Mouse (Mus musculus): ENCODE results near the gene Taar7f. TPM values are rescaled to one million over a fixed set of nuclear protein-coding genes. Genes with fewer than 3 reads are reported as not detected.

The Taar7f gene
- polyA plus RNA-seq (2014; fragmentation: Nextera tagmentation; extraction: Ambion mirVana) = not detected in 2 replicates

GRCm38 (mm10) chr10:24049210-24049609 lies at the start of gene Taar7f:
Gene Taar7f (plus strand): TSS chr10:24049510.
- no peak for ATAC-seq (ENCODE audit: low FRiP score, low TSS enrichment)
- H3K4me1 ChIP-seq (ENCODE audit: control insufficient read depth, insufficient read depth, low read length) = no peaks in the 10 kb centered on the region
- H3K9me3 ChIP-seq (ENCODE audit: control insufficient read depth, low read length) = no peaks in the 10 kb centered on the region
- no peak within 1 kb of the TSS for H3K4me2 ChIP-seq (ENCODE audit: low read length)
- DNase-seq = no peak
- no peak within 1 kb of the TSS for H3K9ac ChIP-seq (replicated peaks; ENCODE audit: low read length)
- H3K27ac ChIP-seq (replicated peaks; ENCODE audit: low read depth, low read length) = no peak within 1 kb of the TSS
- H3K27me3 ChIP-seq (ENCODE audit: control insufficient read depth, insufficient read depth, low read length) = no peaks in the 10 kb centered on the region
- no peak within 1 kb of the TSS for H3K4me3 ChIP-seq (replicated peaks; ENCODE audit: low read depth, low read length)
- H3K36me3 ChIP-seq (ENCODE audit: control insufficient read depth, insufficient read depth, low read length) = no peaks in the 10 kb centered on the region

- H3K9me3 ChIP-seq (ENCODE audit: control insufficient read depth, low read length) = no peaks in the 10 kb centered on the region
- H3K36me3 ChIP-seq (ENCODE audit: control insufficient read depth, insufficient read depth, low read length) = no peaks in the 10 kb centered on the region
- H3K9ac ChIP-seq (replicated peaks; ENCODE audit: low read length) = no peak within 1 kb of the TSS
- no peaks in the 10 kb centered on the region for H3K27me3 ChIP-seq (ENCODE audit: control insufficient read depth, insufficient read depth, low read length)
- H3K27ac ChIP-seq (replicated peaks; ENCODE audit: low read depth, low read length) = no peak within 1 kb of the TSS
- DNase-seq (no peak), ATAC-seq (ENCODE audit: low FRiP score, low TSS enrichment) (no peak)
- no peak within 1 kb of the TSS for H3K4me3 ChIP-seq (replicated peaks; ENCODE audit: low read depth, low read length)
- no peak within 1 kb of the TSS for H3K4me2 ChIP-seq (ENCODE audit: low read length)
- no peaks in the 10 kb centered on the region for H3K4me1 ChIP-seq (ENCODE audit: control insufficient read depth, insufficient read depth, low read length)
- 93% methylated on average over 1 of the region's 1 CpGs for WGBS
Measured at GRCm38 (mm10) chr10:23999639-24000038, 49.7 kb upstream of the Taar7f start, which contains the start of gene Taar7b. Gene Taar7b (plus strand): TSS chr10:23999939.

- H3K4me2 ChIP-seq (ENCODE audit: low read length) = no peak overlapping the region
- H3K36me3 ChIP-seq (ENCODE audit: control insufficient read depth, insufficient read depth, low read length) = no peaks in the 10 kb centered on the region
- no peak overlapping the region for H3K27ac ChIP-seq (replicated peaks; ENCODE audit: low read depth, low read length)
- no peak overlapping the region for H3K9ac ChIP-seq (replicated peaks; ENCODE audit: low read length)
- ATAC-seq (ENCODE audit: low FRiP score, low TSS enrichment) (no peak), DNase-seq (no peak)
- no peaks in the 10 kb centered on the region for H3K27me3 ChIP-seq (ENCODE audit: control insufficient read depth, insufficient read depth, low read length)
- WGBS = 77% methylated on average over 1 of the region's 1 CpGs
- no peaks in the 10 kb centered on the region for H3K9me3 ChIP-seq (ENCODE audit: control insufficient read depth, low read length)
- H3K4me1 ChIP-seq (ENCODE audit: control insufficient read depth, insufficient read depth, low read length) = no peaks in the 10 kb centered on the region
- H3K4me3 ChIP-seq (replicated peaks; ENCODE audit: low read depth, low read length) = no peak overlapping the region
Measured at GRCm38 (mm10) chr10:24006442-24006841, 42.9 kb upstream of the Taar7f start.

GRCm38 (mm10) chr10:24007034-24007433 lies 42.3 kb upstream of the Taar7f start:
- WGBS = 58% methylated on average over 2 of the region's 2 CpGs

GRCm38 (mm10) chr10:24008143-24008542 lies 41.2 kb upstream of the Taar7f start:
- no peak for ATAC-seq (ENCODE audit: low FRiP score, low TSS enrichment)
- Histone ChIP-seq H3K36me3 (ENCODE audit: control insufficient read depth, insufficient read depth, low read length) (no peaks in the 10 kb centered on the region), H3K4me1 (ENCODE audit: control insufficient read depth, insufficient read depth, low read length) (no peaks in the 10 kb centered on the region), H3K4me2 (ENCODE audit: low read length) (no peak overlapping the region), H3K4me3 (replicated peaks; ENCODE audit: low read depth, low read length) (no peak overlapping the region), H3K27me3 (ENCODE audit: control insufficient read depth, insufficient read depth, low read length) (no peaks in the 10 kb centered on the region), H3K9me3 (ENCODE audit: control insufficient read depth, low read length) (no peaks in the 10 kb centered on the region), H3K27ac (replicated peaks; ENCODE audit: low read depth, low read length) (no peak overlapping the region), H3K9ac (replicated peaks; ENCODE audit: low read length) (no peak overlapping the region)
- WGBS = 88% methylated on average over 1 of the region's 1 CpGs
- DNase-seq = no peak

More at GRCm38 (mm10) chr10:24007034-24007433, 42.3 kb upstream of the Taar7f start:
- H3K27ac ChIP-seq (replicated peaks; ENCODE audit: low read depth, low read length) = no peak overlapping the region
- no peak overlapping the region for H3K4me2 ChIP-seq (ENCODE audit: low read length)
- ATAC-seq (ENCODE audit: low FRiP score, low TSS enrichment) = no peak
- H3K4me3 ChIP-seq (replicated peaks; ENCODE audit: low read depth, low read length) = no peak overlapping the region
- no peaks in the 10 kb centered on the region for H3K4me1 ChIP-seq (ENCODE audit: control insufficient read depth, insufficient read depth, low read length)
- H3K36me3 ChIP-seq (ENCODE audit: control insufficient read depth, insufficient read depth, low read length) = no peaks in the 10 kb centered on the region
- DNase-seq = no peak
- H3K27me3 ChIP-seq (ENCODE audit: control insufficient read depth, insufficient read depth, low read length) = no peaks in the 10 kb centered on the region
- H3K9me3 ChIP-seq (ENCODE audit: control insufficient read depth, low read length) = no peaks in the 10 kb centered on the region
- no peak overlapping the region for H3K9ac ChIP-seq (replicated peaks; ENCODE audit: low read length)

- no peak within 1 kb of the TSS for H3K4me3 ChIP-seq (replicated peaks; ENCODE audit: low read depth, low read length)
- H3K4me1 ChIP-seq (ENCODE audit: control insufficient read depth, insufficient read depth, low read length) = no peaks in the 10 kb centered on the region
- H3K27ac ChIP-seq (replicated peaks; ENCODE audit: low read depth, low read length) = no peak within 1 kb of the TSS
- no peaks in the 10 kb centered on the region for H3K36me3 ChIP-seq (ENCODE audit: control insufficient read depth, insufficient read depth, low read length)
- DNase-seq (no peak), ATAC-seq (ENCODE audit: low FRiP score, low TSS enrichment) (no peak)
- H3K4me2 ChIP-seq (ENCODE audit: low read length) = no peak within 1 kb of the TSS
- no peaks in the 10 kb centered on the region for H3K9me3 ChIP-seq (ENCODE audit: control insufficient read depth, low read length)
- no peaks in the 10 kb centered on the region for H3K27me3 ChIP-seq (ENCODE audit: control insufficient read depth, insufficient read depth, low read length)
- no peak within 1 kb of the TSS for H3K9ac ChIP-seq (replicated peaks; ENCODE audit: low read length)
Measured at GRCm38 (mm10) chr10:24026922-24027321, 22.4 kb upstream of the Taar7f start, which contains the start of gene Taar7d. Gene Taar7d (plus strand): TSS chr10:24027222.

GRCm38 (mm10) chr10:24031347-24031746 lies 18.0 kb upstream of the Taar7f start:
- H3K9ac ChIP-seq (replicated peaks; ENCODE audit: low read length) = no peak overlapping the region

GRCm38 (mm10) chr10:24037314-24037713 lies 12.0 kb upstream of the Taar7f start, which contains the start of gene Taar7e:
Gene Taar7e (plus strand): TSS chr10:24037614.
- no peak within 1 kb of the TSS for H3K4me2 ChIP-seq (ENCODE audit: low read length)
- H3K4me1 ChIP-seq (ENCODE audit: control insufficient read depth, insufficient read depth, low read length) = no peaks in the 10 kb centered on the region
- H3K9me3 ChIP-seq (ENCODE audit: control insufficient read depth, low read length) = no peaks in the 10 kb centered on the region
- DNase-seq (no peak), ATAC-seq (ENCODE audit: low FRiP score, low TSS enrichment) (no peak)
- H3K4me3 ChIP-seq (replicated peaks; ENCODE audit: low read depth, low read length) = no peak within 1 kb of the TSS
- H3K36me3 ChIP-seq (ENCODE audit: control insufficient read depth, insufficient read depth, low read length) = no peaks in the 10 kb centered on the region
- no peak within 1 kb of the TSS for H3K27ac ChIP-seq (replicated peaks; ENCODE audit: low read depth, low read length)
- WGBS = 88% methylated on average over 2 of the region's 2 CpGs
- no peaks in the 10 kb centered on the region for H3K27me3 ChIP-seq (ENCODE audit: control insufficient read depth, insufficient read depth, low read length)
- no peak within 1 kb of the TSS for H3K9ac ChIP-seq (replicated peaks; ENCODE audit: low read length)

More at GRCm38 (mm10) chr10:24031347-24031746, 18.0 kb upstream of the Taar7f start:
- ATAC-seq (ENCODE audit: low FRiP score, low TSS enrichment) = no peak
- DNase-seq = no peak
- Histone ChIP-seq H3K36me3 (ENCODE audit: control insufficient read depth, insufficient read depth, low read length) (no peaks in the 10 kb centered on the region), H3K4me1 (ENCODE audit: control insufficient read depth, insufficient read depth, low read length) (no peaks in the 10 kb centered on the region), H3K27me3 (ENCODE audit: control insufficient read depth, insufficient read depth, low read length) (no peaks in the 10 kb centered on the region), H3K4me3 (replicated peaks; ENCODE audit: low read depth, low read length) (no peak overlapping the region), H3K27ac (replicated peaks; ENCODE audit: low read depth, low read length) (no peak overlapping the region), H3K9me3 (ENCODE audit: control insufficient read depth, low read length) (no peaks in the 10 kb centered on the region), H3K4me2 (ENCODE audit: low read length) (no peak overlapping the region)

GRCm38 (mm10) chr10:24040120-24040869 lies 9.0 kb upstream of the Taar7f start:
- 74% methylated on average over 2 of the region's 2 CpGs for WGBS
- H3K27ac ChIP-seq (replicated peaks; ENCODE audit: low read depth, low read length) = no peak overlapping the region

More at GRCm38 (mm10) chr10:24040120-24040869, 9.0 kb upstream of the Taar7f start:
- Histone ChIP-seq H3K4me1 (ENCODE audit: control insufficient read depth, insufficient read depth, low read length) (no peaks in the 10 kb centered on the region), H3K36me3 (ENCODE audit: control insufficient read depth, insufficient read depth, low read length) (no peaks in the 10 kb centered on the region), H3K4me2 (ENCODE audit: low read length) (no peak overlapping the region), H3K9ac (replicated peaks; ENCODE audit: low read length) (no peak overlapping the region), H3K27me3 (ENCODE audit: control insufficient read depth, insufficient read depth, low read length) (no peaks in the 10 kb centered on the region), H3K4me3 (replicated peaks; ENCODE audit: low read depth, low read length) (no peak overlapping the region), H3K9me3 (ENCODE audit: control insufficient read depth, low read length) (no peaks in the 10 kb centered on the region)
- ATAC-seq (ENCODE audit: low FRiP score, low TSS enrichment) (no peak), DNase-seq (no peak)

Measured in midbrain, embryonic 14.5 days (tissue).